Mouse (Mus musculus) urinary bladder, postnatal 4 days (tissue): ENCODE measurements at regions not wholly inside any gene's neighbourhood (a gene's known extent, or its start where the extent isn't known, plus 50 kb on each side); places are given as distances from the start of the nearest gene placed in this dataset.
"Not testable (repeated sequence)": the region's sequence is repeated elsewhere in the genome, so short reads cannot be mapped to it uniquely, and the experiment has no call there.

Source experiments
- DNase-seq, 2 experiments: peaks; one replicate each; pipeline ENCODE4 v3.0.0; 2021 to 2022; ENCODE audit warnings: low spot score in 2 of 2

DNA sequence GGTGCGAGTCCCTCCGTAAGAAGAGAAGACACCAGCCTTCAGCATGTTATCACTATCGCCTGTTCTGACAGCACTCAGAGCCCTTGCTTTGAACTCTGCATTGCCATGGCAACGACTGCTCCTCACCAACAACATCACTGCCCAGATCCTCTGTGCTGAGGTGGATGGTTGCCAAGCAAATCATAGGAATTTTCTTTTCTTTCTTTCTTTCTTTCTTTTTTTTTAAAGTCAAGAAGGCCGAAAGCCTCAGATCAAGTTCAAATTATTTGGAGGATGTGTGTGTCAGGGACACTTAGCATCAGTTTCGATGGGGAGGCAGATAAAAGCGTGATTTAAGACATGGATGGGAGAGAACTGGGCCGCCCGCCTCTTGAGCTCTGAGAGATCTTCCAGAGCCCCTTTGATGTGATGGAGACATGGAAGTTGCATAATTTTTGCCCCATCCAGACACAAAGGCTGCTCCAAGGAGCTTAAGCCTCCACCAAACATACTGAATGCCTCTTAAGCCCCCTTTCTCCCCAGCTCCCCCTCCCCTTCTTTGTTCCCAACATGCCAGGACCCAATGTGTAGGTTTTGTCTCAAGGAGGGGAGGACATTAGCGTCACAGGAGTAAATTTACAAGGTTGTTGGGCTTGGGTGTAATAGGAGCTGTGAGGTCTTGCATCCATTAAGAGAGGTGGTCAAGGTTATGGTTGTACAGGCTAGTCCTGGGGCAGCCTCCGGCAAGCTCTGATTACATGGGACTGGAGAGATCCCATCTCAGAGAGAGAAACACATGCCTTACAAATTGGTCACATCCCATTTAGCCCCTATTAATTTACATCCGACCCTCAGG is 167.4 kb upstream of the Npvf start:
- DNase-seq: no peak

DNA sequence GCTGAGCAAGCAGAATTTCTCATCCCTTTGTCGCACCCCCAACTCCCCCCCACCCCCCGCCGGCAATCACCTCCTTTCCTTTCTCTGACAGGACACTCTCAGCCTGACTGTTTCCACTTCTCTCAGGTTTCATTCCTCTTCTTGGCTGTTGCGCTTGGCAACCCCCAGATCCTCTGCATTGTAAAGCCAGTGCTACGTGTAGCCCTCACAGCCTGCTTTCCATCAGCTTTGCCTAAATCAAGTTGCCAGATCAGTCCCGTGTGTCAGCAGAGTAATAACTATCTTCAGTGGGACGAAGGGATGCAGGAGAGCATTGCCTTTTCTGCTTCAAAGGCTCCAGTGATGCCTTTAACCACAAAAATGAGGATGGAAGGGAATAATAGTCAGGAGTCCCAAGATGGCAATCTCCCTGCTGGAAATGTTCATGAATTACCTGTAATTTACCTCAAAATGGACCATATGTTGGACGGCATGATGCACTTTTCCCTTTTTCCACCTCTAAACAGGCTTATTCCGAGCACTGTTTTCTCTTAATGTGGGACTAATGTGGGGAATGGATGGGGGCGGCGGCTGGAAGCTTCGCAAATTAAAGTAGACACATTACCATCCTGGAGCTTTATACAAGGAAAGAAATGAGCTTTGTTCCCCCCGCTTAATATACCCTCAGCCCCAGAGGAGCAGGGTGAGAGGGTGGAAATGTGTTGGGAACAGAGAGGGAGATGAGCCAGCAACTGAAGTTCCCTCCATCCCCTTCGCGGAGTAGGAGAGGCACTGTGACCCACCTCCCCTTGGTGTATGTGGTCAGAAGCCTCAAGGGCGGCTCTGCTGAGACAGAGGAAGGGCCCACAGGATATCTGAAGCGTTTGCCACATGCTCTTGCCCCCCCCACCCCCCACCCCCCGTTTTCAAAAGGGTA is 168.3 kb upstream of the Npvf start:
- DNase-seq: no peak

DNA sequence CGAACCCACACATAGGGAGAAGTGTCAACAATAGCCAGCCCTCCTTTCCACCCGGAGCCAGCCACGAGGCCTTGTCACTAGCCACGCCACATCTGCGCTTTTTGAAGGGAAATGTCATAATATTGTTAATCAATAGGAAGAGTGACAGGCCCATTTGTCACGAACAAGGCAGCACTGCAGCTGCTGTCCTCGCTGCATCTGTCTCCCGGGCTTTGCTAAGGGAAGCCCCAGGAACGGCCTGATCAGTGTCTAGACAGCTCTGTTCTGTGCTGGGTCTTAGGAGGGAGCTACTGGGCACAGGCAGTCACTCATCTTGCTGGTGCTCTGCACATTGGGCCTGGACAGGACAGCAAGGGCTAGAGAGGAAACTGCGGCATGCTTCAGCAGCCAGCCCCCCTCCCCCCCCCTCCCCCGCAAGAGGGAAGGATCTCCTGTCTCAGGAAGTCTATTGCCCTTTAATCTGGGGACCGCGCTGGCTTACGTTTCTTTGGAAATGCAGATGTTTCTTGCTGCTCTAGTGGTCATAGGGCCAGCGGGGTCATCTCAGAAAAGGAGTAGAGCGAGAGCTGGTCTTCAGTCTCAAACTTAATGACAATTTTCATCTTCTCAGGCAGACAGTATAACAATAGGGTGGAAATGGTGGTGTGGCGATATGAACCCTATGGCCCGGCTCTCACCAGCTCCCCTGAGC is 169.1 kb upstream of the Npvf start:
- no peak for DNase-seq

DNA sequence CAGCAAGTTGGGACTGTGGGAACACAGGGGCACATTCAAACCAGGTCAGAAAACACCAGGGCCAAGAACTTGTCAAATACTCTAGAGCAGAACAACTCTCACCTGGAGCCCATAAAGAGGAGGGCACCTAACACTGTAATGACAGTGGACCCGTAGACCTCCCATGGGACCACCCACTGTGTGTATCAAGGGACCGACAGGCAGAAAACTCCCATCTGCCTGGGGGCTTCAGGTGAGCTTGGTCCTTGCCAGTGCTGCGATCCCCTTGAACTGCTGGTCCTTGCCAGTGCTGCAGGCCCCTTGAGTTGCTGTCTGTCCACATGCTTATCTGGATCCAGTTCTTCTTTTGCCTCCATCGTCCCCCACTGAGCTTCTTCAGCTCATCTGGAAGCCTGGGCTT is 170.2 kb upstream of the Npvf start:
- no peak for DNase-seq

DNA sequence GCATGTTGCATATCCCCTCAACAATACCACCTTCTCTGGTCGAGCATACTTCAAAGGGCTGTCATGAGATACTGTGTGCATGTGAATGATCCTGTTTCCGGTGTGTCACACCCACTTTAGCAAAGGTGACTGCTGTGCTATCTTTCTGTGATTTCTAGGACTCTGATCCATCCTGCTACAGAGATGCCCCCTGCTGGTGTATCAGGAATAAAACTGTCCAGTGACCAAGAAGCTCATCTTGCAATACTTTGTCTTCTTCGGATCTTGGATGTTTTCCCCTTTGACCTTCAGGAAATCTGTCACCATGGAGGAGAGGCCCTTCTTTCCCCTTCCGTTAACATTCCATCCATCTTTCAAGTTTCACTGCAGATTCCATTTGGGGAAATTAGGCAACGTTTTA is 177.5 kb upstream of the Npvf start:
- DNase-seq: no peak

DNA sequence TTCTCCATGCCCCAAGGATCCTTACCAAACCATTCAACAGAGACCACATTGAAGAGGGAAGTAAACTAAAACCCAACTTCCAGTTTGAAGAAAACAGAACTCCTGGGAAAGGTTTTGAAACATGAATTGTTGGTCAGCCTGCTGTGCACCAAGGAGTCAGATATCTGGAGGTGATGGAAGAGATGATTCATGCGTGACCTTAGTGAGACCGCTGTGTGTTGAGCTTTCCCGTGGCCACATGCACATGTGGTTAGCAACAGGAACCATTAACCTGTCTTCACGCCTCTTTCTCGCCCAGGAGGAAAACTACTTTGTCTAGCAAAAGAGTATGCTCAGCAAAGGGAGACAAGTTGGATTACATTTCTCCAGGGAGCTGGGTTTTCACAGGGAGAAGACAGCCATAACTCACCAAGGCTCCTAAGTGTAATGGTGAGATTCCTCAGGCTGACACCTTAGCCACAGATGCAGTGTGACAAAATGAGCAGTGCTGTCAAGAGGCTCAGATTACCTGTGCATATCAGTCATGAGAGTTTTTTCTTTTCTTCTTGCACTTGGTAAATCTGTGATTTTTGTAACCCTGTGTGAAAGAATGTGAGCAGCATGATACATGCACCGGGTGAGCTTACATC is 181.9 kb upstream of the Npvf start:
- no peak for DNase-seq

DNA sequence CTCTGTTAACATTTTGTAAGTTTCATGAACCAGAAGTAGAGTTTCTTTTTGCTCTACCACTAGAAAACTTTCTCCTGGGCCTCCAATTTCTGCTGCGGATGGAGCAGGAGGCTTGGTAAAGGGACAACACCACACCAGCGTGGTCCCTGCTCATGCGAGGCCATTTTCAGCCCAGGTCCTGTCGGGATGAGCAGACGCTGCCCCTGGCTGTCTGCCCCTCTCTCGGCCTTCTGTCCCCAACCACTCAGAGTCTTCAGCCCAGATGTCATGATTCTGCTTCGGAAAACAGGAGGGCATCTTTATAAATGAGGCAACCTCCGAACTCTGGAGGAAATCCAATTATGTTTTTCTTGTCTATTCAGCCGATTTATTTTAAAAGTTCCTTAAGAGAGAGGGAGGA is 186.6 kb upstream of the Npvf start:
- DNase-seq: no peak

DNA sequence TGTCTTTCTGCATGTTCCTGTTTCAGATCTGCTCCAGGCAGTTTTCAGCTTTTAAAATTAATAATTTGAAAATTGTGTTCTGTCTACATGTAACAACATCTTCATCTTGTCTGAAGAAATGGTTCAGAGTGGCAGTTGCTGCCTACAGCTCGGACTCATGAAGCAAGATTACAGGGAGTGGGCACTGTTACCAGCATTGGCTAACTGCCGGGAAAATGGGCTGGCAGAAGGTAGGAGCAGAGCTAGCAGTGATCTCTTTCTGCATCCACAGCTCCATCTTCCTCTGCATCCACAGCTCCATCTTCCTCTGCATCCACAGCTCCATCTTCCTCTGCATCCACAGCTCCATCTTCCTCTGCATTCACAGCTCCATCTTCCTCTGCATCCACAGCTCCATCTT is 191.0 kb upstream of the Npvf start:
- not testable (repeated sequence) for DNase-seq

DNA sequence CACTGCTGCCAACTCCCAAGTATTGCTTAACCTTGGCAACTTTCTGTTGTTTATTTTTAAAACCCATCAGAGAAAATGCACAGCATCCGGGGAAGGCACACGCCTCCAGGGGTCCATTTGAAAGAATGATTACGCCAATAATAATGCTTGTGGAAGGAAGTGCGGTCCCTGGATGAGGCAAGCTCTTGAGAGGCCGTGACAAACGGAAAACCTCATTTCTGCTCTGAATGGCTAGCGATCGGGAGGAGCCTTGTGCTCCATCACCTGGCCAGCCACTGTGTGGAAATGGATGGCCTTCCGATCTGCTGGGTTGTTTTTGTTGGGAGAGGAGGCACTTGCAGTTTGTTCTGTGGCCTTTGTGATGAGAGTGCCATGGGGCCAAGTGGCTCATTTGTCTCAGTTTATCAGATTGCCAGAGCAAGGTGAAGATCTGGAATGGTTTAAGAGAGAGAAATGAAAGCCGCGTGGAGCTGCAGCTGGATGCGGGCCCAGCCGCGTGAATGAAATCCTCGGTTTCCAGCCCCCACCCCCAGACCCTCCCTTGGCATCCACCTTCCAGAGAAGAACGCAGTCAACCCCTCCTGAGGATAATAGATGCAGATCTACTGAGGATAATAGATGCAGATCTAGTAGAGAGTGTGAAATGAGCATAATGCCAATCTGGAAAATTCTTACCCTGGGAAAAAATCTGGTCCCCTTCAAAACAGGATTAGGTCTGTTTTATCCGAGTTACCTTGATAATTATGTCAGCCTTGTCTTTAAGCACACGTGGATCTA is 192.7 kb upstream of the Npvf start:
- no peak for DNase-seq

DNA sequence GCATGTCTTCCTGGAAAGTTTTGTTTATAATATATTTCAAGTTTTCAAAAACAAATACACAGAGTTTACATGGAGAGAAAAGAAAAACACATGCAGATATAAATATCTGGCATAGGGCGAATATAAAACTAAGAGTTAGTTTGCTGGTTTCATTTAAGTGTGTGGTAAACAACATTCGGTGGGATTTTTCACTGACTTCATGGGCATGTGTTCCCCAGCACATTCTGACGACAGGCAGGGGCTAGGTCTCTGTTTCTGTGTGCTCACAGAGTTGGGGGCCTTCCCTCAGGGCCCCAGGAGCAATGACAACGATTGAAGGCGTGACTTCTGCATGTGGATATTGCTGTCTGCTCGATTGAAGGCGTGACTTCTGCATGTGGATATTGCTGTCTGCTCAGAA is 193.3 kb upstream of the Npvf start:
- DNase-seq: no peak

DNA sequence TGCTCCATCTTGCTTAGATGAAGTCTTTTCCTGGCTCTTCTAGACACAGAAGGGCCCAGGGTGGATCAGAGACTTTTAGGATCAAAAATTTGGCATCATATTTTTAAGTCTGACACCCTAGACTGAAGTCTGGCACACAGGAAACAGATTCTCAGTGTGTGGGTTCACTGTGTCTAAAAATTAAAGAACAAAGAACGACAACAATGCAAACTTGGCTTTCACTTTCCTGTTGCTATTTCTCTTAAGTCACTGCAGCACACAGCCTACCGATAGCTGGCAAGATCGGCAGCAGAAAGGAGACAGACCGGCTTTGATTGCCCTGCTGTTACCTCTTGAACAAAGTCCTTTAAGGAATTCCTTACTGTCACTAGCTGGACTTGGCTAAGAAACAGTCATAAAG is 204.9 kb upstream of the Npvf start:
- DNase-seq: no peak

DNA sequence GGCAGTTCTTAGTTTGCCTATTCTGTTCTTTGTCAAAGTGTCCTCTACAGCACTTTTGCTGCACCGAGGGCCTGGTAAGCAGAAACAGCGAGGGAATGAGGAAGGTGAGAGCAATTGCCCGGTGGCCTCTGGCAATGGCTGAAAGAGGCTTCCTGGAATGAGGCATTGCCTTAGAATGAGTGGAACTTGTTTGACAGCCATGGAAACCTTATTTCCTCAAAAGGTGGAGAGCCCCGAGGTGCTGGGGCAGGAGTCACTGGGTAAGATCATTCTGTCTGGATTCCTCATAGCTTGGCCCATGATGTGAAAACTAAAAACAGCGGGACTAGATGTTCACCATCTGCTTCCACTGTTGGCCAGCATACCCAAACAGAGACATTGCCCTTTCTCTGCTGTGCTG is 223.8 kb upstream of the Npvf start:
- no peak for DNase-seq

DNA sequence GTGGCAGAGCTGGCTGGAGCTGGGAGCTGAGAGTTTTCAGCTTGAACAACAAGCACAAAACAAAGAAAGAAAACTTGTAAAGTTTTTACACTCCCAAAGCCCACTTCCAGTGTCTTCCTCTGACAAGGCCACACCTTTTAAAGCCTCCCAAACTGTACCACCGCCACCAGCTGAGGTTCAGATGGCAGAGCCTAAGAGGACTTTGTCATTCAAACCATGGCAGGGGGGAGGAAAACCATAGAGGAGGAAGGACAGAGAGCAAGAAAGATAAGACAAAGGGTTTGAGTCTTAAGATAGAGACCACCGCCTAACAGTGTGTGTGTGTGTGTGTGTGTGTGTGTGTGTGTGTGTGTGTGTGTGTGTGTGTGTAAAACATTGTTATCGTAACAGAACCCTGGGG is 228.1 kb upstream of the Npvf start:
- peak in 1 of 2 experiments; percentile 39 for DNase-seq

DNA sequence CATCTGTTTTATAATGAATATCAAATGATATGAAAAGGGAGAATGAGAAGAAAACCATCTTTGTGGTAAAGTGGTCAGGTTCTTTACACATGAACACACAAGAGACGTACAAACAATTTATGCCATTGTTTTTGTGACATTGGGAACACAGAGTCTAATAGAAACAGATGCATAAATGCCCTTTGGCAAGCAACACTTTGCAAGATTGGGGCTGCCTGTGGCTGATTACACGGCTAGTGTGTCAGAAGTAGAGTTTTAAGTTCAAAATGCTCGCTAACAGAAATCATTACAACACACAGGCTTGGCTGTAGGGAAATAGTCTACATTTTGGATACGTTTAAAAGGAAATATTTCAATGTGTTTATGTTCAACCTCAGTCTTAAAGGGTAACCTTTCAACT is 228.5 kb upstream of the Npvf start:
- DNase-seq: no peak

DNA sequence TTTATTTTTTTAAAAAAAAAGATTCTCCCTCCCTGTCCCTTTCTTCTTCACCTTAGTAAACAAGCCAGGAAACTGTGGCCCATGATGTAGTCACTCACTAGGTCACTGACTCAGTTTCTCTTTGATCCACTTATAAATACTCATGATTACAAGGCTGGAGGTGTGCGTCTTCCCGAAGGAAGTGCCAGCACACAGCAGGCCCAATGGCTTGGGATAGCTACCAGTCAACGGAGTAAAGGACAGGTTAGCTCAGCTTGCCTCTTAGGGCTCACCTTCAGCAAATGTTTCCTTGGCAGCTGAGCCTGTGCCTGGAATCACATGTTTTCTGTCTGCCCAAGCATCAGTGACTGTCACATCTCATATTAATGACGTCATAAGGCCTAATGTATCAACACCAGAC is 230.8 kb upstream of the Npvf start:
- peak in 1 of 2 experiments; percentile 20 for DNase-seq

DNA sequence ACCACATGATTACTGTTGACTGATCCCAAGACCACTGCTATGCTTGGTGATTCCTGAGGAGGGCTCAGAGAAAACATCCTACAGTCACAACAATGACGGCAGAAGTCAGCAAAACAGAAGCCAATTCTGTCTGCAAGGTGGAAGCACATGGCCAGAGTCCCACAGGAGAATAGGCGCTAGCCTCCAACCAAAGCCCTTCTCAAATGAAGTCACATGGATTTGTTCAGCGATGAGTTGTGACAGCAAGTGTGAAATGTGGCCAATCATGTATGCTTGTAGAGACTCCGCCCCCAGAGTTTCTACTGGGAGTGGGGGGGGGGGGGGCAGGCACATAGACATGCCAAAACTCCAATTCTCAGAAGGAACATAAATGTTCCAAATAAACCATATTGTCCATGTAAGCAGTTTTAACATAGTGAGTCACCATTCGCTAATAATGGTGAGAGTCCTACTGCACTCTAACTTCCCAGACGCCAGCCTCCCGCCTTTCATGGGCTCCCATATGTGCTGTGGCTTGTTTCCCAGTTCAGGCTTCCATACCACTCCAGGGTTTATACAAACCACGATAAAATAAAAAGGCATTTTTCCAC is 231.6 kb upstream of the Npvf start:
- peak in 1 of 2 experiments; percentile 46 for DNase-seq

DNA sequence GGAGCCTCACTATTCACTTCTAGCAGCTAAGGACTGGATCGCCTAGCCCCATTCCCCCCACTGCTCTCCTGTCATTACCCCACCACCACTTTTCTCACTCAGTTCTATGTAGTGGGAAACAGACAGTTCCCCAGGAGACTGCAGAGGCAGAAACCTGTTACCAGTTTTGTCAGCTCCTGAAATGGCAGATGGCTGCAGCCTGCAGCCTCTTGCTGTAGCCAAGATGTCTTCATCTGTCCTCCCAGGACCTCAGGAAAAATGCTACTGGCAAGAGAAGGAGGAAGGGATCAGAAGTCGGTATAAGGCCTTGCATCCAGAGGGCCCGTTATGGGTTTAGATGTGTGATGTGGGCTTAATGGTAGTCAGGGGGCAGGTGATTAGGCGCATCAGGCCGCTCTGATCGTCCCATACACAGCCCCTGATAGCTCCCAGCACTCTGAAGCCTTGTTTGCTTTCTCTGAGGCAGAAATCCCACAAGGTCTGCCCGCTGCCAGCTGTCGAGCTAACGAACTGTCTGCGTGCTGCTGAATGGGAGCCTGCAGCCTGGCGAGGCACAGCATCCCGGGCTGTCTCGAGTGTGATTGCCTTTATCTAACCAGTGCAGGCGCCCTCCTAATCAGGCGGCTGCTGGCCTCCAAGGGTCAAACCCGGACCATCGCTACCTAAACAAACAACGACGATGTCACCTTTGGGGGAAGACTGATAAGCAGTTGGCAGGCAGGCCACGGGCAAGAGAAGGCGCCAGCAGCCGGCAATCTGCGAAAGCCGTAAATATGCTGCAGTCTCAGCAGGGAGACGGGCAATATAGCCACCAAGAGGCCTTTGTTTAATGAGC is 236.3 kb upstream of the Npvf start:
- DNase-seq: peak; percentile 33 to 50

DNA sequence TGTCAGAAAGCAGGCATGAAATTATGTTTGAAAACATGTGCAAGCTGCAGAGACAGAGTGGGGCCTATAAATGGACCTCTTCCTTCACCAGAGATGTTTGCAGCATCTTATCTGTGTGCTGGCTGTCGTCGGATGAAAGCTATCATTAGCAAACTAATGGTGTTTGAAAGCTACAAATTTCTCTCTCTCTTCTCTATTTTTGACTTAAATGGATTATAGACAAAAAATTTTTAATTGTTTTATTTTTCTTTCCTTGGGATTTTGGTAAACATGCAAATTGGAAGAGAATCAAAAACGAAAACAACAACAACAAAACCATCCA is 236.9 kb upstream of the Npvf start:
- DNase-seq: no peak

DNA sequence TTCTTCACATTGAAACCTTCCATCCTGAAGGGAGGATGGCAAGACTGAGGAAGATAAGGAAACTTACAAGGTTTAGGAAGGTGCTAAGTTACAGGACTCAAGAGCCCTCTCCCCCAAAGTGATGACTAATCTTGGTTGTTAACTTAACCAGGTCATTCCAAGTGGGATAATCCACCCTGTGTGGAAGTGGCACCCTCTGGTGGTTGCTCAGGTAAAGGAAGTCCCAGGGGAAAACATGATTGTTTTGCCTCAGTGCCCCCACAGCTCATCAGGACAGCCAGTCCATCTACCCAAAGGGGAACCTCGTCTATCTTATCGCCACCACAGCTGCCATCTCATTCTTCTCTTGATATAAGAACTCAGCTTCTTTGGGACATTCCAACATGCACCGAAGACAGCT is 244.6 kb upstream of the Npvf start:
- no peak for DNase-seq
